Mouse (Mus musculus): ENCODE data around the gene Tut1. TPM values are rescaled to one million over a fixed set of nuclear protein-coding genes. Genes with fewer than 3 reads are reported as not detected.

Tut1 gene
- total and polyA plus RNA-seq, 2 experiments from 2014 or later, result 10.4 to 18.0 TPM

GRCm38 (mm10) chr19:8989066-8989566, 35.5 kb downstream of the Tut1 start, which contains the start of gene Ahnak:
TSS of gene Ahnak (plus strand) at chr19:8989284.
- H3K4me3 ChIP-seq (ENCODE audit: low read depth, low read length), result peak within 1 kb of the TSS; percentile 75
- ATAC-seq (ENCODE audit: insufficient read depth, low read depth), result peak; percentile 68
- peak within 1 kb of the TSS; percentile 85 for H3K9ac ChIP-seq (replicated peaks; ENCODE audit: low read depth, low read length)
- peak within 1 kb of the TSS; percentile 71 for H3K4me2 ChIP-seq (ENCODE audit: low read depth, low read length)
- WGBS, result under 1% methylated on average over 38 of the region's 42 CpGs
- H3K27me3 ChIP-seq (ENCODE audit: control insufficient read depth, insufficient read depth, low read length), result no peaks in the 10 kb centered on the region
- no peaks in the 10 kb centered on the region for H3K9me3 ChIP-seq (replicated peaks; ENCODE audit: control insufficient read depth, low read length)
- no peak for TF ChIP-seq CTCF (IDR thresholded peaks at IDR 0.05; ENCODE audit: low read depth)
- TF ChIP-seq EP300 (IDR thresholded peaks at IDR 0.05; ENCODE audit: low read depth), result peak; percentile 15; the same call in 1 of the 2 replicates
- H3K36me3 ChIP-seq (replicated peaks; ENCODE audit: control insufficient read depth, insufficient read depth, low read length), result no peaks in the 10 kb centered on the region
- peak within 1 kb of the TSS; percentile 97 for H3K27ac ChIP-seq (ENCODE audit: low read depth)
- peak; percentile 78 for DNase-seq (ENCODE audit: low spot score)
- H3K4me1 ChIP-seq (ENCODE audit: control insufficient read depth, insufficient read depth), result peaks cover 69% of the 10 kb centered on the region

- ATAC-seq (ENCODE audit: insufficient read depth, low read depth) (peak; percentile 73), DNase-seq (ENCODE audit: low spot score) (peak; percentile 87)
- WGBS, result 1% methylated on average over 53 of the region's 53 CpGs
- TF ChIP-seq CTCF (IDR thresholded peaks at IDR 0.05; ENCODE audit: low read depth) (peak; percentile 28), EP300 (IDR thresholded peaks at IDR 0.05; ENCODE audit: low read depth) (no peak)
- Histone ChIP-seq H3K36me3 (replicated peaks; ENCODE audit: control insufficient read depth, insufficient read depth, low read length) (no peaks in the 10 kb centered on the region), H3K4me3 (ENCODE audit: low read depth, low read length) (peak overlapping the region; percentile 75), H3K27me3 (ENCODE audit: control insufficient read depth, insufficient read depth, low read length) (no peaks in the 10 kb centered on the region), H3K4me2 (ENCODE audit: low read depth, low read length) (peak overlapping the region; percentile 71), H3K9me3 (replicated peaks; ENCODE audit: control insufficient read depth, low read length) (no peaks in the 10 kb centered on the region), H3K9ac (replicated peaks; ENCODE audit: low read depth, low read length) (peak overlapping the region; percentile 85), H3K27ac (ENCODE audit: low read depth) (peak overlapping the region; percentile 97), H3K4me1 (ENCODE audit: control insufficient read depth, insufficient read depth) (peaks cover 69% of the 10 kb centered on the region)
These were observed 36.2 kb downstream of the Tut1 start for GRCm38 (mm10) chr19:8989567-8990431.

- peak; percentile 21 for ATAC-seq (ENCODE audit: insufficient read depth, low read depth)
- Histone ChIP-seq H3K4me2 (ENCODE audit: low read depth, low read length) (peak overlapping the region; percentile 71), H3K9me3 (replicated peaks; ENCODE audit: control insufficient read depth, low read length) (no peaks in the 10 kb centered on the region), H3K36me3 (replicated peaks; ENCODE audit: control insufficient read depth, insufficient read depth, low read length) (no peaks in the 10 kb centered on the region), H3K4me1 (ENCODE audit: control insufficient read depth, insufficient read depth) (peaks cover 69% of the 10 kb centered on the region), H3K4me3 (ENCODE audit: low read depth, low read length) (peak overlapping the region; percentile 75), H3K9ac (replicated peaks; ENCODE audit: low read depth, low read length) (peak overlapping the region; percentile 85), H3K27me3 (ENCODE audit: control insufficient read depth, insufficient read depth, low read length) (no peaks in the 10 kb centered on the region), H3K27ac (ENCODE audit: low read depth) (peak overlapping the region; percentile 97)
- DNase-seq (ENCODE audit: low spot score), result peak; percentile 7
- no peak for TF ChIP-seq EP300 (IDR thresholded peaks at IDR 0.05; ENCODE audit: low read depth)
- no peak for TF ChIP-seq CTCF (IDR thresholded peaks at IDR 0.05; ENCODE audit: low read depth)
- 5% methylated on average over 15 of the region's 15 CpGs for WGBS
These were observed 36.9 kb downstream of the Tut1 start for GRCm38 (mm10) chr19:8990432-8991102.

DNA sequence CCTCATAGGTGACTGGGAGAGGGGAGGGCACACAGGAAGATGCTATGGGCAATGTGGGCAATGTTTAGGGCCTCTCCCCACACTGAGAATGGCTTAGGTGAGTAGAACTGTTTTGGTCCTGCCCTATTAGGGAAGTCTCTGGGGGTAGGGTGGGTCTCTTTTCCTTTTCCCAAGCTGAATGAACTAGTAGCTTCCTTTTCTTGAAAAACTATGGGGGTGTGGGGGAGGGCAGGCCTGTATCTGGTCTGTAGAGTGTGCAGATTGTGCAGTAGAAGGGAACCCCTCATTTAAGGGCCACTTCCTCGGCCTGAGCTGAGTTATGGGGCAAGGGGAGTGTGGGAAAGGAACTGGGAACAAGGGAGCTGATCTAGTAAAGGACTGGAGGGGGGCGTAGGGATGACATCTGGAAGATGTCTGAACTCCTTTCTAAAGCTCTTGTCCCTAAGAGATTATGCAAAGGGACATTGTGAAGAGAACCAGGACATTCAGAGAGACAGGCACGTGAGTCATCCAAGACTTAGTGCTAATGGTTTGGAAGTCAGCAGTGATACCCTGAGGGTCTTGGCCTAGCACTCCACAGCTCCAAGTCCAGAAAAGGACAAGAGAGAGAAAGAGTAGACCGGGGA, 37.7 kb downstream of the Tut1 start:
- Histone ChIP-seq H3K36me3 (replicated peaks; ENCODE audit: control insufficient read depth, insufficient read depth, low read length) (no peaks in the 10 kb centered on the region), H3K4me3 (ENCODE audit: low read depth, low read length) (peak overlapping the region; percentile 75), H3K27ac (ENCODE audit: low read depth) (peak overlapping the region; percentile 97), H3K4me2 (ENCODE audit: low read depth, low read length) (peak overlapping the region; percentile 71), H3K9ac (replicated peaks; ENCODE audit: low read depth, low read length) (peak overlapping the region; percentile 85), H3K27me3 (ENCODE audit: control insufficient read depth, insufficient read depth, low read length) (no peaks in the 10 kb centered on the region), H3K9me3 (replicated peaks; ENCODE audit: control insufficient read depth, low read length) (no peaks in the 10 kb centered on the region), H3K4me1 (ENCODE audit: control insufficient read depth, insufficient read depth) (peaks cover 69% of the 10 kb centered on the region)
- no peak for TF ChIP-seq CTCF (IDR thresholded peaks at IDR 0.05; ENCODE audit: low read depth)
- TF ChIP-seq EP300 (IDR thresholded peaks at IDR 0.05; ENCODE audit: low read depth), result no peak
- ATAC-seq (ENCODE audit: insufficient read depth, low read depth), result no peak
- no peak for DNase-seq (ENCODE audit: low spot score)
- 16% methylated on average over 4 of the region's 4 CpGs for WGBS

Data from heart, postnatal 0 days (tissue).